Mouse (Mus musculus) cerebellum, adult 2 months (tissue): ENCODE data around the gene Fam107b.

Experiments used
- CTCF ChIP-seq: fragments of 200-500 bp; IDR thresholded peaks from 2 replicates; pipeline ENCODE4 v1.5.1; 2011; ENCODE audit warnings: low read depth, mild to moderate bottlenecking, control low read depth, low read length, moderate library complexity, borderline replicate concordance; ENCODE audit not compliant: insufficient read depth
- POLR2A ChIP-seq: fragments of 200-500 bp; IDR thresholded peaks from 2 replicates; pipeline ENCODE4 v1.6.1; 2011; ENCODE audit warnings: low read length, control low read depth, borderline replicate concordance; ENCODE audit not compliant: insufficient read depth

- no peak for TF ChIP-seq CTCF
- TF ChIP-seq POLR2A, result no peak
These were observed 66.5 kb downstream of the Fam107b start for GRCm38 (mm10) chr2:3636771-3637170.
